Mouse (Mus musculus) neural tube, embryonic 12.5 days (tissue): ENCODE measurements at regions not wholly inside any gene's neighbourhood (a gene's known extent, or its start where the extent isn't known, plus 50 kb on each side); places are given as distances from the start of the nearest gene placed in this dataset.

ENCODE experiments used
- ATAC-seq: fragments of 200-750 bp; cut with Nextera tagmentation; 2 replicates; pipeline ENCODE4 v1.8.0; 2017; ENCODE audit warnings: low read depth, mild to moderate bottlenecking, moderate TSS enrichment, moderate library complexity; ENCODE audit not compliant: low FRiP score
- H3K27ac ChIP-seq: fragments of 300-500 bp; sonication (generic); 2 replicates; pipeline ENCODE4 v1.5.1; 2016
- H3K27me3 ChIP-seq: fragments of 300-500 bp; sonication (generic); replicated peaks from 2 replicates; pipeline ENCODE4 v1.6.1; 2016; ENCODE audit warnings: mild to moderate bottlenecking
- H3K36me3 ChIP-seq: fragments of 300-500 bp; sonication (generic); 2 replicates; pipeline ENCODE4 v1.6.1; 2016; ENCODE audit warnings: mild to moderate bottlenecking
- H3K4me1 ChIP-seq: fragments of 300-500 bp; sonication (generic); 2 replicates; pipeline ENCODE4 v1.6.1; 2016
- H3K4me2 ChIP-seq: fragments of 300-500 bp; sonication (generic); replicated peaks from 2 replicates; pipeline ENCODE4 v1.6.1; 2016; ENCODE audit warnings: mild to moderate bottlenecking
- H3K4me3 ChIP-seq: fragments of 300-500 bp; sonication (generic); 2 replicates; pipeline ENCODE4 v1.5.1; 2016
- H3K9ac ChIP-seq: fragments of 300-500 bp; sonication (generic); 2 replicates; pipeline ENCODE4 v1.6.1; 2016; ENCODE audit warnings: mild to moderate bottlenecking
- H3K9me3 ChIP-seq: fragments of 300-500 bp; sonication (generic); 2 replicates; pipeline ENCODE4 v1.6.1; 2016; ENCODE audit warnings: mild to moderate bottlenecking
- WGBS: fragments of 180-500 bp; shearing (Covaris S2); methylation state at CpG from one replicate; pipeline ENCODE4 v1.1.7; 2016; 5-methylcytosine and 5-hydroxymethylcytosine counted together

DNA sequence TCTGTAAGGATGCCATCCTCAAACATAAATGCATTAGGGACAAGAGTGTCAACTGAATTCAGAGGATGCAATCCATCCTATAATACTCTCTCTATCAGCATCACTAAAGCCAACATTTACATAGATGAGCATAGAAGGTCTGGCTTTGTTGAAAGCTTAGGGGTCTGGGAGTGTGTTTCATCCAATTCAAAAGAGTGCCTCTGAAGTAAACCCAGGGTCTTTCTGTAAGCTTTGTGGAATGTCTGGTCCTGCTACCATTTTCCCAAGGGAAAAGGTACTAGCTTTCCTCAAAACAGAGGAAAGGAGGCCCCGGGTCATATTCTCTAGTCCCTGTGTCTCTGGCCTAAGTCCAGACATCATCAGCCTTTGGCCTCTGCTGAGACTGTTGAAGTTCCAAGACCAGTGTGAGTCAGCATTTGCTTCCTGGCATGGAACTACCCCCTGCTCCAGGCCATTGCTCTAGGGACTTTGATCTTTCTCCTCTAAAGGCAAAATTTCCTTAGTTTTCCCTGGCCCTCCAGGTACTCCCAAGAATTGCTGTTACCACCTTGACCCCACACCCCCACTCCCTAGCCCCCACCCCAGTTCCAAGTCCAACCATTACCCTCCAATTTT, 280.0 kb upstream of the Jarid2 start:
- Histone ChIP-seq H3K36me3 (no peaks in the 10 kb centered on the region), H3K4me3 (no peak overlapping the region), H3K4me2 (no peak overlapping the region), H3K9me3 (no peaks in the 10 kb centered on the region), H3K4me1 (no peaks in the 10 kb centered on the region), H3K9ac (no peak overlapping the region), H3K27me3 (no peaks in the 10 kb centered on the region), H3K27ac (no peak overlapping the region)
- 90% methylated on average over 1 of the region's 1 CpGs for WGBS
- ATAC-seq: no peak

DNA sequence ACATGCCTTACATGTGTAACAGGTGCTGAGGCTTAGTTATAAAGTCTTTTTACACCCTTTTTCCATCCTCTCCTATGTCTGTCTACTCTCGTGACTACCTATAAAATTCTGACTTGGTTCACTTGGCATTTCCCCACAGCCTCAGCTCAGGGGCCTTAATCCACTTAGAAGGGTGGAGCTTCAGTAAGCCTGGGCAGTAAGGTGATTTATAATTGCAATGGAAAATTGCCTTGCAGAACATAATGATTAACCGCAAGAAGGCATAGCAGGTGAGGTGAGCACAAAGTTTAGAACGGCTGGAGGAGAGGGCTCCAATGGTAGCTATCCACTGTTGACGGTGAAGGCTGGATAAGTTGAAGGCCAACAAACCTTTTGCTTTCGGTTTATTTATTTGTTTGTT, 278.1 kb upstream of the Jarid2 start:
- no peak overlapping the region for H3K4me3 ChIP-seq
- 91% methylated on average over 5 of the region's 5 CpGs for WGBS
- no peaks in the 10 kb centered on the region for H3K36me3 ChIP-seq
- H3K4me2 ChIP-seq: no peak overlapping the region
- no peaks in the 10 kb centered on the region for H3K4me1 ChIP-seq
- no peak for ATAC-seq
- H3K27ac ChIP-seq: no peak overlapping the region
- no peak overlapping the region for H3K9ac ChIP-seq
- no peaks in the 10 kb centered on the region for H3K27me3 ChIP-seq
- no peaks in the 10 kb centered on the region for H3K9me3 ChIP-seq

DNA sequence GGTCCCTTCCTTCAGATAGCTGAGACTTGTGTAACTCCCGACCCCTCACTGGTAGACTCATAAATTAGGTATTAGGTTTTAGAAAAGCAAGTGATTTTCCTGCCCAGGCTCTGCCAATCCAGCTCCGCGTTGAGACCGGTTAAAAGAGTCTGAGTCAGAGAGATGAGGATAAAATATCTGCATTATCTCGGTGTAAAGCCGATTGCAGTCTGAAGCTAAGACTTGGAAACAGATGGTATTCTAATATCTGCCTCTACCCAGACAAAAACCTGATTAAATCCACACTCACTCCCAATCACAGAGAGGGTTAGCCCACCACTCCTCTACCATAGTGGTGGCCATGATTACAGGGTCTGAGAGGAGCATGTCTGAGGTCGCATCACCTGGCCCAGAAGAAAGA, 276.1 kb upstream of the Jarid2 start:
- Histone ChIP-seq H3K36me3 (no peaks in the 10 kb centered on the region), H3K4me3 (no peak overlapping the region), H3K4me2 (no peak overlapping the region), H3K9me3 (no peaks in the 10 kb centered on the region), H3K4me1 (no peaks in the 10 kb centered on the region), H3K27ac (no peak overlapping the region), H3K27me3 (no peaks in the 10 kb centered on the region), H3K9ac (no peak overlapping the region)
- WGBS: 82% methylated on average over 7 of the region's 7 CpGs
- no peak for ATAC-seq

DNA sequence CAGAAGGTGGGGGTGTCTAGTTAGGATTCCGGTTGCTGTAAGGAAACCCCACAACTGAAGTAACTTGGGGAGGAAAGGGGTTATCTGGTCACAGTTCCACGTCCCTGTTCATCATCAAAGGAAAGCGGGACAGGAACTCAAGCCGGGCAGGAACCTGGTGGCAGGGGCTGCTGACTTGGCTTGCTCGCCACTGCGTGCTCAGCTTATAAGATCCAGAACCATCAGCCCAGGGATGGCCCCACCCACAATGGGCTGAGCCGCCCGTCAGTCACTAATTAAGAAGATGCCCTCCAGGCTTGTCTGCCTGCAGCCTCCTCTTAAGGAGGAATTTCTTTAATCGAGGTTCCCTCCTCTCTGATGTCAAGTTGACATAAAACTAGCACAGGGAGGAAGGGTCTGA, 275.1 kb upstream of the Jarid2 start:
- H3K36me3 ChIP-seq: no peaks in the 10 kb centered on the region
- WGBS: 58% methylated on average over 9 of the region's 9 CpGs
- no peak overlapping the region for H3K4me3 ChIP-seq
- no peaks in the 10 kb centered on the region for H3K9me3 ChIP-seq
- no peaks in the 10 kb centered on the region for H3K4me1 ChIP-seq
- ATAC-seq: no peak
- H3K27ac ChIP-seq: no peak overlapping the region
- H3K9ac ChIP-seq: no peak overlapping the region
- no peak overlapping the region for H3K4me2 ChIP-seq
- H3K27me3 ChIP-seq: no peaks in the 10 kb centered on the region

DNA sequence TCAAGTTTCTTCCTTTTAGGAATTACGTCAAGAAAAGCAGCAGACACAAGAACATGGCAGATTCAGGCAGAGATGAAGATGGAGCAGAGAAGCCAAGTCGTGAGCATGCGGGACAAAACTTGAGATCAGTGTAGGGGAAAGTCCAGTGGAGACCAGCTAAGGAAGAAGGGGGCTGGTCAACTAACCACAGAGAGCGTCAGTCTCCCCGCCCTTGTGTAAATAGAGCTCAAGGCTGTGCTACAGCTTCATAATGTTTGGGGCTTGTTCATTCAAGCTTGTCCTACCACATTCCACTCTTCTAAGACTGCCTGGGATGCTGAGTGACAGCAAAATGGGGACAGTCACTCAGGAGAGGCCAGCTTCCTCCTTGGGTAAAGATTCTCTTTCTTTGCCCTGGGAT, 274.1 kb upstream of the Jarid2 start:
- ATAC-seq: no peak
- Histone ChIP-seq H3K4me2 (no peak overlapping the region), H3K27me3 (no peaks in the 10 kb centered on the region), H3K27ac (no peak overlapping the region), H3K9ac (no peak overlapping the region), H3K36me3 (no peaks in the 10 kb centered on the region), H3K9me3 (no peaks in the 10 kb centered on the region), H3K4me3 (no peak overlapping the region), H3K4me1 (no peaks in the 10 kb centered on the region)
- 86% methylated on average over 5 of the region's 5 CpGs for WGBS

DNA sequence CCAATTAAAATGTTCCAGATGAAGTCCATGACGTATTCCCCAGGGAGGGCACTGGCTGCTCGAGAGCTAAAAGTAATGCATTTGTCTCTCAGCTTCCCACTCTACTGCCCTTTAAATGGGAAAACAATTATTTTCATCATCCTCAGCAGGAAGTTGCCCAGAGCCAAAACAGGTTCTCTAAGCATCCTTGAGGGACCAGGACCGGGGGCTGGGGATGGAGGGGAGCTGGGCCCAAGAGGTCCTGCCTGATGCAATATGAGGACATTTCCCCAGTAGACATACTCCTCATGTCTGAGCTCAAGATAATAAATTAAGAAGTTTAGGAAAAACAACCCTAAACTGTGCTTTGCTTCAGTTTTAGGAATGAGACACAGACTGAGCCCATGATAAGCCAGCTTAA, 270.5 kb upstream of the Jarid2 start:
- Histone ChIP-seq H3K4me1 (no peaks in the 10 kb centered on the region), H3K4me3 (no peak overlapping the region), H3K27me3 (no peaks in the 10 kb centered on the region), H3K27ac (no peak overlapping the region), H3K9ac (no peak overlapping the region), H3K9me3 (no peaks in the 10 kb centered on the region), H3K36me3 (no peaks in the 10 kb centered on the region), H3K4me2 (no peak overlapping the region)
- WGBS: 61% methylated on average over 3 of the region's 3 CpGs
- ATAC-seq: no peak

DNA sequence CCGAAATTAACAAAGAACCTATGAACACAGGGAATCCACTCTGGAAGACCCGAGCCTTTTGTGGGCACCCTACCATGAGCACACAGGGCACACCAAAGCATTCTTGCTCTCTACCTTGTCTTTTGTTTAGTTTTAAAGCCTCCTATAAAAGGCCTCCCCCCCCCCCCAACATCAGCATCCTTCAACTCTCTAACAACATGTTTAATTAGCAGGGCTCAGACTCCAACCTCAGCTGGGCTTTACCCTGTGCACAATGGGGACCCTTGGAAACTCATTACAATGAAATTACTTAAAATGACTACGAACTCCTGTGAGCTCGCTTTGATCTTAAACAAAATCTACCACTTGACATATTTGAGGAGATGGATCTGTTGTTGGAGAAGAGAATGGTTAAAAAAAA, 270.1 kb upstream of the Jarid2 start:
- Histone ChIP-seq H3K4me1 (no peaks in the 10 kb centered on the region), H3K9me3 (no peaks in the 10 kb centered on the region), H3K4me3 (no peak overlapping the region), H3K4me2 (no peak overlapping the region), H3K27ac (no peak overlapping the region), H3K36me3 (no peaks in the 10 kb centered on the region), H3K27me3 (no peaks in the 10 kb centered on the region), H3K9ac (no peak overlapping the region)
- ATAC-seq: no peak
- 13% methylated on average over 4 of the region's 4 CpGs for WGBS

DNA sequence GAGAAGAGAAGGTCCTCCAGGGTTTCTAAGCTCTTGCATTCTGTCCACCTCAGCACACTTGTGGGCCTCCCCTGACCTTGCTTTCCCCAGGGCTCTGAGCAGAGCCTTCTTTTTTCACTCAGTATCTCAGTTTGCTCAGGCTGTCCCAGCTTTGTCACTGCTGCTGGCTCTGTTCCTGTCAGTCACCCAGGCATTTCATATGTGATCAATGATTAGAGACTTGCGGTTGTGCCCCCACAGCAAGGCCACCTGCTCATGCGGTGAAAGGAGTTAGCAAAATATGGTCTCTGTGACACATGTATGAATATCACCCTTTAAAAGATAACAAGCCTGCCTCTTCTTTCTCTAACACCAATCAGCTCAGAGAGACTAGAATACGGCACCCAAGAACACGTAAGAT, 265.6 kb upstream of the Jarid2 start:
- no peaks in the 10 kb centered on the region for H3K27me3 ChIP-seq
- no peak for ATAC-seq
- no peak overlapping the region for H3K27ac ChIP-seq
- no peaks in the 10 kb centered on the region for H3K9me3 ChIP-seq
- H3K4me1 ChIP-seq: no peaks in the 10 kb centered on the region
- no peak overlapping the region for H3K9ac ChIP-seq
- H3K4me3 ChIP-seq: no peak overlapping the region
- no peaks in the 10 kb centered on the region for H3K36me3 ChIP-seq
- 97% methylated on average over 4 of the region's 4 CpGs for WGBS
- H3K4me2 ChIP-seq: no peak overlapping the region

DNA sequence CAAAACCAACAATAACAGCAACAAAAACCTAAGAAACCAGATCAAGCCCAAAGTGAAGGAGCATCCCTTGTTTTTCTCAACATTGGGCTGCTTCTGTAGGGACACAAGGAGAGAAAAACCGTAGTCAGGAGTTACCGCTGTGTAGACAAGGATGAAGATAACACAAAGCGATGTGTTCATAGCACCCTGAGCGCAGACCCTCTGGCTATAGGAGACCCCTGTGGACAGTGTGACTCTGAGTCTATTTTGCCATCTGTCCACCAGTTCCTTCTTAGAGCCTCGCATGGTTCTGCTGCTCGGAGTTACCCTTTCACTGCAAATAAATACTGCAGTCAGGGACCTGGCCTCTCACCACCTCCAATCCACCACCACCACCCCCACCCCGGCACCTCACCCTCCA, 263.7 kb upstream of the Jarid2 start:
- H3K27ac ChIP-seq: no peak overlapping the region
- 83% methylated on average over 7 of the region's 7 CpGs for WGBS
- H3K4me2 ChIP-seq: no peak overlapping the region
- H3K36me3 ChIP-seq: no peaks in the 10 kb centered on the region
- ATAC-seq: no peak
- no peak overlapping the region for H3K4me3 ChIP-seq
- no peak overlapping the region for H3K9ac ChIP-seq
- no peaks in the 10 kb centered on the region for H3K4me1 ChIP-seq
- H3K9me3 ChIP-seq: no peaks in the 10 kb centered on the region
- H3K27me3 ChIP-seq: 0 out of 2 replicates have a peak, but pooled peaks cover 6% of the 10 kb centered on the region

DNA sequence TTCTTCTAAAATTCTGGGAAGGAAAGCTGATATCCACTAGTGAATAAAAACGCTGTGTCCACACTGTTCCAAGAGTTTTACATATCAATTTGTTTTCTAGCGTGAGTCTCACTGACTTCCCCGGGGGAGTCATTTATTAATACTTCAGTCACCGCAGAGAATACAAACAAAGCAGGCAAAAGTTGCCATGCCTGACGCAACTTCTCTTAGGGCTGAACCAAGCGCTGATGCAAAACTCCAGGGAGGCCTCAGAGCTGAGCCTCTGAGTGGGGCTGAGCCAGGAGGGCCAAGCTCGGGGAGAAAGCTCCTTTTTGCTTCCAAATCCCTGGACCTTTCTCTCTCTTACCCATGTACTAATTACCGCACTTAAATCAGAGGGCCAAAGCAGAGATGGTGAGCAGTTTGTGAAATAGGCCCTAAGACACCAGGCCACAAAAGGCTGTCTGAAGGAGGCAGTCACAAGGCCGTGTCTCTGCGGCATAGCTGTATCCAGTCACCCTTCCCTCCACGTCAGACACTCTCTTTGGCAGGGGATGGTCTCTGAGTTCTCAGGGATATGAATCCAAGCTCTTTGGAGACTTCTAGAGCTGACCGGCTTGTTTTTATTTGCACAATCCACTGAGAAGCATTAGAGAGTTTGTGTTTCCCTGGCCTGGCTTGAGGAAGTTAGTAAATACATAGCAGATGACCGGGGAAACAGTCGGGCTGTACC, 260.2 kb upstream of the Jarid2 start:
- H3K36me3 ChIP-seq: no peaks in the 10 kb centered on the region
- no peak overlapping the region for H3K9ac ChIP-seq
- peaks cover 10% of the 10 kb centered on the region; the same call in 1 of the 2 replicates for H3K4me1 ChIP-seq
- 0 out of 2 replicates have a peak, but pooled peaks cover 11% of the 10 kb centered on the region for H3K27me3 ChIP-seq
- no peak overlapping the region for H3K4me3 ChIP-seq
- no peak for ATAC-seq
- 75% methylated on average over 14 of the region's 14 CpGs for WGBS
- H3K9me3 ChIP-seq: no peaks in the 10 kb centered on the region
- H3K27ac ChIP-seq: no peak overlapping the region
- H3K4me2 ChIP-seq: no peak overlapping the region

DNA sequence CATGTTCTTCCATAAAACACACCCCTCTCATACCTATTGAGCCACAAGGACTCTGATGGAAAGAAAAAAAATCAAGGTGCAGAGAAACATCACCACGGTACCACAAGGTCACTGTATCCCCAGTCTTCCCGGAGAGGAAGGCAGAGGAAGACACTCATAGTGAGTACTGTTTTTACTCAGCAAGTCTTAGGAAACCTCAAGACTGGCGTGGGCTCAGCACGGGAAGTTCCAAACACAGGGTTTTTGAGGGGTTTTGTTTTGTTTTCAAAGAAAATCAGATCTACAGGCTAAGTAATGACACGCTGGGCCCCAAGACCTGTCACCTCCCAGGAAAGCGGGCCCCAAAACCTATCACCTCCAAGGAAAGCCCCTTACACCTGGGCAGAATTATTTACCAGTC, 259.6 kb upstream of the Jarid2 start:
- H3K27ac ChIP-seq: no peak overlapping the region
- 0 out of 2 replicates have a peak, but pooled peaks cover 11% of the 10 kb centered on the region for H3K27me3 ChIP-seq
- no peak overlapping the region for H3K4me3 ChIP-seq
- H3K4me2 ChIP-seq: no peak overlapping the region
- peaks cover 10% of the 10 kb centered on the region; the same call in 1 of the 2 replicates for H3K4me1 ChIP-seq
- no peaks in the 10 kb centered on the region for H3K9me3 ChIP-seq
- H3K9ac ChIP-seq: no peak overlapping the region
- WGBS: 86% methylated on average over 6 of the region's 6 CpGs
- no peak for ATAC-seq
- no peaks in the 10 kb centered on the region for H3K36me3 ChIP-seq

DNA sequence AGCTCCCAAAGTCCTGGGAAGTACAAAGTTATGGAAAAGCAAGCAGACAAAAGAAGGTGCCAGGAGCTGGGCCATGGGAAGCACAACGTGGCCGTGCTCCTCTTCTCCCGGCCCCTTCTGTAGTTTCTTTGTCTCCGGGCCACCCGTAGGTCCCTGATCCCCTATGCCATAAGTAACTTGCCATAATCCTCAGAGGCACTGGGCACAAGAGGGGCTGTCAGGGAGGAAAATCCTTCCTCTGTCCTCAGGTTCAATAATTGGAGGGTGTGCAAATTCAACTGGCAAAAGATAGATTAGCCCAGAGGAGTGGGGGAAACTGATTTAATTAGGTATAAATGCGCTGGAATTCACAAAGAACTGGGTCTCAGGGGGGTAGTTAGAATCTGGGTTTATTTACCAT, 256.1 kb upstream of the Jarid2 start:
- Histone ChIP-seq H3K4me3 (no peak overlapping the region), H3K9me3 (no peaks in the 10 kb centered on the region), H3K4me1 (peaks cover 10% of the 10 kb centered on the region; the same call in 1 of the 2 replicates), H3K27me3 (0 out of 2 replicates have a peak, but pooled peaks cover 11% of the 10 kb centered on the region), H3K9ac (no peak overlapping the region), H3K36me3 (no peaks in the 10 kb centered on the region), H3K4me2 (0 out of 2 replicates have a peak overlapping the region, but pooled peaks have one; percentile 3), H3K27ac (no peak overlapping the region)
- WGBS: 26% methylated on average over 6 of the region's 6 CpGs
- no peak for ATAC-seq

DNA sequence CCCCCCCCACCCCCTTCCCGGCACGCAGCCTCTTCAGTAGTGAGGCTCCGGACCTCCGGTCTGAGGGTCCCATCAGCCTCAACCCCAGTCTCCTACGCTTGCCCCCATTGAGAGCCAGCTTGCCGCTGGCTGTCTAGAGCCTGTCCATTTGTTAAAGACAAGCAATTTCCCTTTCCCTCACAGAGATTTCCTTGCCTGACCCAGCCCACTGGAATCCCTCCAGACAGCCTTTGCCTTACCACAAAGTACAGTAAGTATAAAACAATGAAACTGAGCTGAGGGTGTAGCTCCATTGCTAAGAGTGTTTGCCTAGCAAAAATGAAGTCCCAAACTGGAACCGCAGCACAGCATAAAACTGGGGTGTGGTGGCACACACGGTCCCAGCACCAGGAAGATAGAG, 252.4 kb upstream of the Jarid2 start:
- ATAC-seq: no peak
- Histone ChIP-seq H3K4me3 (no peak overlapping the region), H3K9ac (no peak overlapping the region), H3K9me3 (no peaks in the 10 kb centered on the region), H3K4me1 (peaks cover 10% of the 10 kb centered on the region; the same call in 1 of the 2 replicates), H3K36me3 (no peaks in the 10 kb centered on the region), H3K4me2 (no peak overlapping the region), H3K27me3 (no peaks in the 10 kb centered on the region), H3K27ac (no peak overlapping the region)
- WGBS: 60% methylated on average over 8 of the region's 8 CpGs
